Mouse (Mus musculus) kidney, adult 8-10 months (tissue): ENCODE results near the gene Paqr5.
A peak's percentile ranks its signal among the peaks of the same experiment; 100 is the strongest.

Source experiments
- DNase-seq, 2 experiments: peaks; one replicate each; pipeline ENCODE4 v3.0.0; 2022

Paqr5 gene

DNA sequence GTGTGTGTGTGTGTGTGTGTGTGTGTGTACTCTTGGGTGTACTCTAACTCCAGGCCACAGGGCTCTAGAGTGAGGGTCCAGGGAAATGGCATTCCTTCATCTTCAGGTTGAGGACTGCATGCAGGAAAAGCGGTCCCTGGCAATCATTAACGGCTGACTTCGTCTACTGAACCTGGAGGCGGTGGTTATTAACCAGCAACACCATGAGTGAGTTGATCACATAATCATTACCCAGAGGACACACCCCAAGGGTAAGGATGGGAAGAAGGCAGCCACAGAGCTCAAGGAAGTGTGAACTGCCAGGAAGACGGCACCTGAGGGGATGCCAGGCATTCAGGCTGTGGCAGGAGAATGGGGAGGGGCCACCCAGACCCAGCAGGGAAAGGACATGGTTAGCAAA, 18.3 kb downstream of the Paqr5 start:
- peak; percentile 89 to 95 for DNase-seq

DNA sequence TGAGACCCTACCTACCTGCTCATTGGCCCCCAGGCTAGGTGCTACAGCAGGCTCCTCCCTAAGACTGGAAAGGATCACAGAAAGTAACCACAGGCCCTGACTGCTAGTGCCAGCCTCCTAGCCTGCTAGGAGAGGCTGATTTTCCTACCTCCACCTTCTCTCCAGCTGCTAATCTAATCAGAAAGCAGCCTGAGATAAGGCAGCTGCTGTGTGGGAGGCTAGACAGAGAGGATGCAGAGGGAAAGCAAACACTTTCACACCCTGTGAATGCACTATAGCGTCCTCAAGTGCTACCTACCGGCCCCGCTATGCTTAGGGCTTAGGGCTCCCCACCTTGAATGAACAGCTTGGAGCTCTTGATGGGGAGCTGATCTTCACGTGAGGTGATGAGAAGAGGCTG, 19.6 kb downstream of the Paqr5 start:
- no peak for DNase-seq

DNA sequence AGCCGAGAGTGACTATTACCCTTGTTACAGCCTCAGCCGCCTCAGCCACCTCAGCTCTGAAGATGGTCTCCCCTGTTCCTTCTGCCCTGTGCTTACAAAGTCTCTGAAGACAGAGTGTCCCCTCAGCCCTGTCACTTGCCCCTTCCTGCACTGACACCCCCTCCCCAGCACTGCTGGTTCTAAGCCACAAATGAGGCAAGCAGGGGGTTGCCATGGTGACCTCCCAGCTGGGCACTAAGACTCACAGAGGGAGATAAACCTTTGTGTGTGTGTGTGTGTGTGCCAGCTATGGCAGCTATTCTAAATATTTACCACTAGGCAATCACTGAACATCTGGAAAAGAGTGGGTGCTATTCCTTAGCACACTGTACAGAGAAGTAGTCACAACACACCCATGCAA, 23.0 kb downstream of the Paqr5 start:
- DNase-seq, result no peak

DNA sequence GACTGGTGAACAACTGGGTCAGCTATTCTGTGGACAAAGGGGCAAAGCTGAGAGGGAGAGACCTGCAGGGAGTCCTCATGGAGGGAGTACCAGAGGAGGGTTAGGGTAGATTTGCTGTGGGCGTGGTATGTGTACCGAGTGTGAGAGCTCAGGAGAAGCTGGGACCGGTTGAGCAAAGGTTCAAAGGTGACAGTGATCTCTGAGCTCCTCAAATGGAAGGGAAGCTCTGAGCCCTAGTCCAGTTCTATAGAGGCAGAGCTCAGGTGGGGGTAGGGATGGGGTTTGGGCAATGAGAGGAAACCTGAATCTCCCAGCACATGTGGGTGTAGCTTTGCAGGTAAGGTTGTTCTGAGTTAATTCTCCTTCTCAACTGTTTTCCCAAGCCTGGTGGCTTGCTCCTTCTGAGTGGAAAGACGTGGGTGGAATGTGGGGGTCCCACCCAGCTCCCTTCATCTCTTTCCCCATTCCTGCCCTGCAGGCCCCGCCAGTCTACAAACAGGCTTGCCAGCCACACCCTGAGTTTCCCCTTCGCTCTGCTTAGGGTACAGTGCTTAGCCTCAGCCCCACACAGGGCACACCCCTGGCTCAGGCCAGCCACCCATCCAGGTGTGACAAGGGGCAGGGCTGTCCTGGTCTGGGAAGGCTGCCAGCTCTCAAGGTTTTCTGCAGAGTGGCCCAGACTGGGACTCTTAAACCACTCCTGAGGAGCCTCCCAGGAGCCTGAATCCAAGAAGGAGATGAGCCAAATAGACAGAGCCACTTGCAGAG, 26.8 kb downstream of the Paqr5 start:
- peak; percentile 91 to 92 for DNase-seq

DNA sequence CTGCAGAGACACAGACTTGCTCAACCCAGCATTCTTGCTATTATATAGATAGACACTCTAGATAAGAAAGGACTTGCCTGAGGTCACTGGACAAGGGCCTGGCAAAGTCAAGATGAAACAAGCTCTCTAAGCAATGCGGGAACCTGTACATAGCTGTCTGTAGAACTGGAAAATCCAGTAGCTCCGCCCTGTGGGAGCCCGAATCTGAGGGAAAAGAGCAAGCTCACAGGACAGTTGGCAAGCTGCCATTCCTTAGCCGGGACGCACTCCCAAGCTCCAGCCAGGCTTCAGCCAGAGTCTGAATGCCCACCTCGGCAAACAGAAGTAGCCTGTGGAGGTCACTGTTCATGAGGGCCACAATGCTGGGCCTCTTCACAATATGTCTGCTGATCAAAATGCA, 28.8 kb downstream of the Paqr5 start:
- peak; percentile 89 to 91 for DNase-seq

DNA sequence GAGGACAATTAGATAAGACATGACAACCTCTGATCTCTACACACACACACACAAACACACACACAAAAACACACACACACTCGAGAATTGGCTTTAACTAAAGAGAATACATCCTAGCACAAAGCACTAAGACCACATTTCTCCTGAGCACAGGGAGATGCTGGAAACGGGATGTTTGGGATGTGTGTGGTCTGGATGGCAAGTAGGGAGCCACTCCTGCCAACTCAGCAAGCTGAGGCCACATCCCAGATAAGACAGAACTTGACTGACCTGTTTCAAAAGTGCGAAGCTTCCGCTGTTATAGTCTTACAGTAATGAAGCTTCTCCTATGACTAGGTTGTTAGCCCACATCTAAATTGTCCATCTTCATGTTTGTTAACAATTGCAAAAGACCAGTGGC, 35.5 kb downstream of the Paqr5 start:
- DNase-seq, result no peak

DNA sequence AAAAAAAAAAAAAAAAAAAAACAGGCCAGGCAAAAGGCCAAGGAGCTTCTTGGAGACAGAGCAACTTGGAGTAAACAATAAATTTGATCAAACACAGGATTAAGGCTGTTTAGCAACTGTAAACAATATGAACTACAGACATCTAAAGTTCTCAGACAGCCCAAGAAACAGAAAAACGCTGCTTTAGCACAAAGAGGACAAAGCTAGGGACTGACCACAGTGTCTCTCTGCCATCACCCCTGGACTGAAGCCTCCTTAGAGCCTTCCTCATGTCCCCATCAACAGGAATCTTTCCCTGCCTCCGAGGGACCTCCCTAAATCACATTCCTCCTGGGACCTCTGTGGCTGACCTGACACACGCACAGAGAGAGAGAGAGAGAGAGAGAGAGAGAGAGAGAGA, 35.9 kb downstream of the Paqr5 start:
- DNase-seq, result no peak

DNA sequence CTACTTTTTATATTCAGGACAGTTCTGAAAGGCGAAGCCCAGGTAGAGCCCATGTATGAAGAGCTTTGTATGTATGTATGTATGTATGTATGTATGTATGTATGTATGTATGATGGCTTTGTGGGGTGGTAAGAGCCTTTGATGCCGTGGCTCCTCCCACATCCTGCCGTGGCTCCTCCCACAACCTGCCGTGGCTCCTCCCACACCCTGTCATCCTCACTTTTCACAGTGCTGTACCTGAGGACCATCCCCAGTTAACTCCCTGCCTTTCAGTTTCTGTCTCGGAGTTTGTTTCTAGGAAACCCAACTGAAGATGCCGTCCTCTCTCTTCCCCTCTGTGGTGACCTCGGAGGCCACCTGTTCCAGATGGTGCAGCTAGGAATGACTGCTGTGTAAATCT, 40.6 kb downstream of the Paqr5 start:
- no peak for DNase-seq

DNA sequence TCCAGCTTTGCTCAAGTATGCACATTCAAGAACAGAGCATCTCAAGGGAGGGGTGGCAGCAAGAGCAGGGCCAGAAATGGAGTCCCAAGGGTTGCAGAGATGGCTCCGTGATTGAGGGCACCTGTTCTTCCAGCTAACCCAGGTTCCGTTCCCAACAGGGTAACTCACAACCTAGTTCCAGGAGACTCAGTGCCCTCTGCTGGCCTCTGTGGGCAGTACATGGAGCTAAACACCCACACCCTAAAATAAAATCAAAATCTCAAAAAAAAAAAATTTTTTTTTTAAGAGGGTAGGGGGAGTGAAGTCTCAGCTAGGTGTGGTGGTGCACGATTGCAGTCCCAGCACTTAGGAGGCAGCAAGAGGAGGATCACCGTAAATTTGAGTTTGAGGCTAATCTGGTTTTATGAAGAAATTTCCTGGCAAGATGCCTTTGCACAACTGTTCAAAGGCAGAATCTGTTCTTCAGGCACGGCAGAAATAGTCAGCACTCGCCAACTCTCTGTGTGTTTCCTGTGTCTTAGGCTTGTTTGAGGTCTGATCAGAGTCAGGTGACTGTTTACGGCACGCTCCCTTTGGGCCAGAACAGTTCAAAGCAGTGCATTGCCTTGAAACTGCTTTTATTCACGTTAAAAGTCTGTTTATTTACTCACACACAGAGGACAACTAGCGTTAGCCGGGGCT, 41.3 kb downstream of the Paqr5 start:
- peak in 1 of 2 experiments; percentile 67 for DNase-seq

DNA sequence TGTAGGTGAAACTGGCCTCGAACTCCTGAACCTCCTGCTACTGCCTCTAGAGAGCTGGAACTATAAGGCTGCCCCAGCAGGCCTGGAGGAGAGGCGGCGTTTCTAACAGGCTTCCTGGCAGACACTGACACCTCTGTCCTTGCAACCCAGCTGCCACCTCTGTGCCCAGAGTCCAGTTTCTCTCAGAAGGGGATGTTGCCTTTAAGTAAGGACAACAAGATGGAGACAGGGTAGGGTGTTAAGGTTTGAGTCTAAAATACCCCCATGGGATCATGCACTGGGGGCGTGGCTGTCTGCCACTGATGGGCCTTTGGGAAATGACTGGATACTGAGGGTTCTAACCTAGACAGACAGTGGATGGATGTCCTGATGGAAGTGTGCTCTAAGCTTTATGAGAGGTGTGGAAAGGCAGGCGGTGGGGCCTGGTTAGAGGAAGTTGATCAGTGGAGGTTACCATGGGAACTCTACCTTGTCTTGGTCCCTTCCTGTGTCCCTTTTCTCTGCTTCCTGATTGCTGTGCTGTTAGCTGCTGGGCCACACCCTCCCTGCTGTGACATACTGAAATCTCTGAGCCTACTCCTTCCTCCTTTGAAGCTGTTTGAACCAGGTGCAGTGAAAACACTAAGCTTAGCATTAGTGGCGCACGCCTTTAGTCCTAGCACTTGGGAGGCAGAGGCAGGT, 43.6 kb downstream of the Paqr5 start:
- no peak for DNase-seq

DNA sequence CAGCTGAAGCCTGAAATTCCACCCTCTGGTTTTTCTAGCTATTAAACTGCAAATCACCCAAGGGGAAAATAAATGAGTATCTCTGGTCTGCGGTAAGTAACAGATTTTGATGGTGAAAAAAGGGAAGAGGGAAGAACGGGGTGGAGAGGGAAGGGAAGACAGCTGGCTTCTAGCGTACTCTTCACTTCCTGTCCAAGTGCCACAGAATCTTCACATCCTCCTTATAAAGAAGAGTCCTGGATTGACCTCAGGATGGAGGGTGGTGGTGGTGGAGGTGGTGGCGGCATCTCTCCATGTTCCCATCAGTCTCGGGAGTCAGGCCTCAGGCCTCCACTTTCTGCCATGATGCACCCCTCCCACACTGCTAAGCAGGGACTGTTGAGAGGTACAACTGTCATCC, 44.8 kb downstream of the Paqr5 start:
- DNase-seq, result no peak

DNA sequence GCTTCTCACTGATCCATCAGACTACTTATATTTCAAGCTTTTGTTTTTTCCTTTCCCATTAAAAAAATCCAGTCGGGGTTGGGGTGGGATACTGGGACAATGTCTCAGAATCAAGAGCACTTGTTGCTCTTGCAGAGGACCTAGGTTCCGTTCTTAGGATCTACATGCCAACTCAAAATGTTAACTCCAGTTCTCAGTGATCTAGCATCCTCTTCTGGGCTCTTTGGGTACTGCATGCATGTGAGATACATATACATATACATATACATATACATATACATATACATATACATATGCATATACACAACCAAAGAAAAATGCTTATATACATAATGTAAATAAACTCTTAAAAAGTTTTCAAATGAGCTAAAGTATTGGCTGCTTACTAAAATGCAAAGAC, 46.7 kb downstream of the Paqr5 start:
- no peak for DNase-seq

DNA sequence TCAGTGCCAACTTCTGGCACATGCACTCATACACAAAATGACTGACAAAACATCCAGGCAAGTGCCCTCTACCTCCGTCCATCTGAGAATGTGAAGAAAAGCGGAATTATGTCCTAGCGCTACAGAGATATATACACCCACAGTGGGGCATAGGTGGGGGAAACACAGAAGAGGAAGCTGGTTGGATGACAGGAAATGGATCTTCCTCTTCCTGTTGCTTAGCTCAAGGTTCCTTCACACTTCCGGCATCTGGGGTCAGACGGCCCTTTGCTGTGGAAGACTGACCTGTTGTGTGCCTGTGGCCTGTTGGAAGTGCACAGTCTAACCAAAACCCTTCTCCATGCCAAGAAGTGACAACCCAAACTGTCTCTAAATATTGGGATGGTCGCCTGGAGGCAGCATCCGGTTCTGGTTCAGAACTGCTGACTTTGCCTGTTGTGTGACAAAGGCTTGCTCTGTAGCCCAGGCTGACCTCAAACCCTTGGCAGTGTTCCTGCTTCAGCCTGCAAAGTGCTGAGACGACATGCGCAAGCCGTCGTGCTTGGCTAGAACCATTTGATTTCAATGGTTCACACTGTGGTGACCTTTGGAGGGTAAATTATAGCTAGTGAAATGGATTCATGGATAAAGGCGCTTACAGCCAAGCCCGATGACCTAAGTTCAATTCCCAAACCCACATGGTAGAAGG, 49.3 kb downstream of the Paqr5 start:
- peak in 1 of 2 experiments; percentile 32 for DNase-seq

DNA sequence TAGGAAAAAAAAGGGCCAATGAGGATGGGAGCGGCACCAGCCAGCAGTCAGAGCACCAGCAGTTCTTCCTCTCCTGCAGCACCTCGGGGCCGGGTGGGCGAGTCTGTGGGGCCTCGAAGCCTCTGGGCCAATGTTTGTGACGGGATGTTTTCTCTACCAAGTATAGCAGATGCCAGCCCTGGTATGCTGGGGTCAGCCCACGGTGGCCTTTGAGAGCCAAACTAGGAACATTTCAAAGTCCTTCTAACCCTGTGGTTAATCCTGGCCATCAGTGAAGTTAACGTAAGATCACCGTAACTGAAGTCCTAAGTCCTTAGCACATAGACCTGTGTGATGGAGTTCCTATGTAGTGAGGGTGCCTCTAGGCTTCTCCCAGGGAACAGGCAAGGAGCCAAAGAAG, 54.6 kb downstream of the Paqr5 start:
- DNase-seq, result no peak

DNA sequence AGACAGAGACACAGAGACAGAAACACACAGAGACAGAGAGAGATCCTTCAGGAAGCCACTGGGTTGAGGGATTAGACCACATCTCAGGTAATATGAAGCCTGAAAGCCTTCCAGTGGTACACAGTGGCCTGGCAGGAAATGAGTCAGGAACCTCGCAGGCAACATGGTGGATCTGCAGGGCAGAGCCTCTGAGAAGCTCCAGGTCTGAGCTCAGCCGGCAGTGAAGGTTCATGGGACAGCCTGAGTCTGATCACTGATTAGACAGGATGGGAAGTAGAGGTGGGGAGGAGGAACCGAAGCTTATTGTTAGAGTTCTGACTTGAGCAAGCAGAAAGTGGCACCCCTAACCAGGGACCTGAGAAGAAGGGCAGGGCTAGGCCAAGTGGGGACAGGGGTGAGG, 55.6 kb downstream of the Paqr5 start:
- DNase-seq, result no peak

DNA sequence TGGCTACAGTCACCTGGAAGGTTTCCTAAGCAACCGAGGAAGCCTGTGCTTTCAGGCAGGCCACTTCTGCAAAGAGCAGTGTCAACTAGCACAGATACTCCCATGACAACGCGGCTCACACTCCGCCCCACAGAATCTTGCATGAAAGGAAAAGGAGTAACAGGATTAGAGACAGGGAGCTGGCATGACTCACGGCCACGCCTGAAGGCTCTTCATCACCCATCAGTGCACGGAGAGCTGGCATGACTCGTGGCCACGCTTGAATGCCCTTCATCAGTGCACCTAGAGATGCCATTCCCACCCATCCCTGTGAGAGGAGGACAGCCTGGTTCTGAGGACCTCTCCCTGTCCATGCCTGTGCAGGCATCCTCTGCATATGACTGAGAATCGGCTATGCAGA, 59.3 kb downstream of the Paqr5 start:
- DNase-seq, result no peak

DNA sequence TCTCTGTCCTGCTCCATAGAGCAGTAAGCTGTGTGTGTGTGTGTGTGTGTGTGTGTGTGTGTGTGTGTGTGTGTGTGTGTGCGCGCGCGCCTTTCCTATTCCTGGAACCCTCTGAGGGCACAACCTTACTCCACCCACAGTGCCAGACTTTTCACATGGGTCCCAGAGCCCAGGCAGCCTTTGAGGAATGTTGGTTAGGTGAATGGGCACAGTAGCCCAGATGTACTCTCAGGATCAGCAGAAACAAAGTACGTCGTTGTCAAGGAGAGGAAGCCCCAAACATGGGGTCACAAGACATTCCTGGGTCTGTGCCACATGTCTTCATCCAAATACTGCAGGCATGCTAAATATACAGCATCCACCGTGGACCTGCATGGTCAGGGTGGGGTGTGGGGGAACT, 60.7 kb downstream of the Paqr5 start:
- no peak for DNase-seq

DNA sequence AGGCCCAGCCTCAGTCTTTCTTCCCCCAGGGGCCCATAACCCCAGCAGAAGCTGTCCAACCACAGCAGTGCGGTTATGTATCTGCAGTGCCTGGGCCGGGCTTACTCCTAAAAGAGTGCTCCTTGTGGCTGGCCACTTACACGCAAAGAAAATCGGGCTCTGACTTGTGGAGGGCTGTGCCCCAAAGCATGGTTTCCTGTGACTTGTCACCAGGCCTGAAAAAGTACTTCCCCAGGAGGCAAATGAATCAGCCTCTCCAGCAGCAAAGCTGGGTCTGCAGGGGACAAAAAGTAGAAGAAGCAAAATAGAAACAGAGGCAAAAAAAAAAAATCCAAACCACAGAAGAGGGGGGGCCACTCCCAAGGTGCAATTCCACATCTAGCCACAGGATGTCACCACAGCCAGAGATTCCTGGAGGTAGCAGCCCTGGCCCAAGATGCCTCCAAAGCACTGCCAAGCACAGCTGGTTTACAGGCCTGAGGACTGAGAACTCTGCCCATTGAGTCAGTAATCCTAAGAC, 61.2 kb downstream of the Paqr5 start:
- peak; percentile 61 to 76 for DNase-seq

DNA sequence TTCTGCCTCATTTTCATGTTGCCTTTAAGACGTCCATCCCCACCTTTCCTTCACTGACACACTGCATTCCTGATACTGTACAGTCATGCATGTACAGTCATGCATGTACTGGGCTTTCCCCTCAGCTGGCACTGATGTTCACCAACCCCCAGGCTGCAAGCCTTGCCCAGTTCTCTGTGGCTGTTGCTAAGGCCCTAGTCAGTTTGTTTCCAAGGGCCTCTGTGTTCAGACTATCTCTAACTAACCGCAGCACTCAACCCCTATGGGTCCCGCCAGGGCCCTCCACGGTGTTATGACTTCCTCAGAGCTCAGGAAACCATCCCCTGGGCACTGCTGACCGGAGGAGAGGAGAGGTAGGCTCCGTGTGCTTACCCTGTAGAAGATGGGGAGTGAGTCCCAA, 63.3 kb downstream of the Paqr5 start:
- DNase-seq, result no peak

DNA sequence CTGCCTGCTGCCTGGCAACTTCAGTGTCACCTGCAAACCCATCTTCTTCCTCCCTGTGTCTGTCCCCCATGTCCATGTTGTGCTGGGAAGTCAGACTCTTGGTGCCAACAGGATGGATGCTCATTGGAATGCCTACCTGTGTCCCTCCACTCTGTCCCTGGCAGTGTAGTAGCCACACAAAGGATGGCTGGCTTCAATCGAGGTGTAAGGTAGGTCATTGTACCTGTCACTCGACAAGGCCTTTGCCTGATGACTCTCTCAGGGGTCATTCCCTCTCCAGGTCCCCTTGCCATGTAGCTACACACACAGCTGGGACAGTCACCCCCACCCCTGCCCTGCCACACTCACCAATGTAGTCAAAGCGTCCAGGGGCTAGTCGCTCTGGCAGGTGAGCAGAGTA, 65.5 kb downstream of the Paqr5 start:
- no peak for DNase-seq

DNA sequence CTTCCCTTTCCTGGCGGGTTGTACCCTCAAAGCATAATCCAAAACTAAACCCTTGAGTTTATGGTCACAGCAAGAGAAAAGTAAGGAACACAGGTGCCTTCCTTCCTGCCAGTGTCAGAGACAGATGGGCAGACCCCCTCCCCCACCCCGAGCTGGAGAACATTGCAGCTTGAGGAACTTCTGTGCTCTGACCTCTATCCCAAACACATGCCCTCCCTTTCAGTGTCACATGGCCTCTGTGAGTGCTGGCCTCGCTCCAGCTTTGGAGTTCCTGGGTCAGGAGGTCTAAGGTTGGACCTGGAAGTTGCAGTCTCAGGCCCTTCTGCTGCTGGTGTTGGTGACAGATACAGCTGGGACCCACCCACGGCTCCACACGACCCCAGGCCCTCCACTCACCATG, 65.9 kb downstream of the Paqr5 start:
- DNase-seq, result peak; percentile 75 to 80

DNA sequence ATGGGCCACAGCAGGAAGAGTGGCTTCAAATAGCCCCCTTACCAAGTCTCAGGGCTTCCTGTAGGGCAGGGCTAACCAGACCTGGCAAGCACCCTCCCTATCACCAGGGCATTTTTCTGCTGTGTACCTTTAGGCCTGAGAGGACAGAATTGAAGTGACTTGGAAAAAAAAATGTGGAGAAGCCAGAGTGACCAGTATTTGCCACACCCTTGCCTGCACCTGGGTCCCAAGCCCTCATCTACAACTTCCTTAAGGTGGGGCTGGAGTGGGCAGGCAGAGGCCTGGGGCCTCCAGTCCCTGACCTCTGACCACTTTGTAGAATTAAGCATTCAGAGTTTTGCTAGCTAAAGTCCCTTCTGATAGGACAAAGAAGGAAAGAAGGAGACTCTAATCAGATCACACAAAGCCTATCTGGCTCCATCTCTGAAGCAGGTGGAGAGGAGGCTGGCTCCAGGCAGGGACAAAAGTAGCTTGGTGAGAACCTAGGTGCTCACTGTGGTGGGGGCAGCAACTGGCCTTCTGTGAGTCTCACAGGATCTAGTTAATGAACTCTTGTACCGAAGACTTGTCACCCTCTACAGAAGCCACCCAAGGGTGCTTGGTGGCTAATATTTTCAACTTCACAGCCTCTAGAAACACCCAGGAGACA, 66.6 kb downstream of the Paqr5 start:
- DNase-seq, result no peak

DNA sequence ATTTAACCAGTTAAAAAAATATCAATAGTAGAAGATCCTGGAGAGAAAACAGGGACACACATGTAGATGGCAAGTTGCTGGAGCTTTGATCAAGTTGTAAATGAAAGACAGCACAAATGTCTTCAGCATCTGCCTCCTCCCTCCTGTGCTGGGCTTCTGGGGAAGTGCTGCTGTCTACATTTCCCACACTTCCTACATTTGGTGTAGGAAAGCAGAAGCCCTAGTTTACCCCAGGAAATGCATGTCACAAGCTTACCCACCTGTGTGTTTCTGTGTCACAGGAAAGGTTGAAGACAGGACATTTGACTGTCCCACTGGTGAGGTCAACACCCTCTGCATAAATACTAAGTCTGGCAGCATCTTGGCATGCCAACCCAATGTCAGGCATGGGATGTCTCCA, 71.9 kb downstream of the Paqr5 start:
- no peak for DNase-seq
